Mouse (Mus musculus): ENCODE data around the gene Henmt1.

DNA sequence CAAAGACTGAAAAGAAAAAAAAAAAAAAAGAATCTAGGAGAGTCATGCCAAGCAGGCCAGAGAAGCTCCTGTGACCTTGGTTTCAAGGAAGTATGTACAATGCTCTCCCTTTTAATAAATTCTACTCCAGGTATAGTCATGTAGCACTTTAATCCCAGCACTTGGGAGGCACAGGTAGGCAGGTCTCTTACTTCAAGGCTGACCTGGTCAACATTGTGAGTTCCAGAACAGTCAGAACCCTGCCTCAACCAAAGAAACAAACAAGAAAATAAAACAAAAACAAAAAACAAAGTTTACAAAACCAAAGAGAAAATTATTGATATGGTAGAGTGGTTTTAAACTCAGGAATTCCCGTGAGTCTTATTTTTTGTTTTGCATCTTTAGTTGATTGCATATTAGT is 49.8 kb upstream of the Henmt1 start, which contains the start of gene Fndc7:
- TF ChIP-seq CTCF (IDR thresholded peaks at IDR 0.05; ENCODE audit: insufficient read depth, low read length) = no peak
- TF ChIP-seq POLR2A (IDR thresholded peaks at IDR 0.05; ENCODE audit: borderline replicate concordance, extremely low read depth, low read depth, low read length) = no peak
